Mouse (Mus musculus) left cerebral cortex, postnatal 4 days (tissue): ENCODE results near the gene Txndc11. TPM values are rescaled to one million over a fixed set of nuclear protein-coding genes. Genes with fewer than 3 reads are reported as not detected.
"Not testable (repeated sequence)": the region's sequence is repeated elsewhere in the genome, so short reads cannot be mapped to it uniquely, and the experiment has no call there.

Experiments
- DNase-seq: peaks from one replicate; pipeline ENCODE4 v3.0.0-alpha.2; 2022
- intact Hi-C: fragments of 180-260 bp; cut with DNase I; formaldehyde crosslinking; loops from one replicate; pipeline ENCODE4 v1.15.1; 2025
- total RNA-seq, 2 experiments: library from RNA; stranded (reverse); gene quantifications; 2 replicates each; pipeline ENCODE4 v1.2.3; 2021

Gene Txndc11
- total RNA-seq: 10 to 100 TPM; 39.4 to 39.7 TPM

GRCm38 (mm10) chr16:11134348-11135344, at the start of gene Txndc11:
TSS of gene Txndc11 (minus strand) at chr16:11134650.
- DNase-seq: peak; percentile 99
- intact Hi-C loops: no loop called here

DNA sequence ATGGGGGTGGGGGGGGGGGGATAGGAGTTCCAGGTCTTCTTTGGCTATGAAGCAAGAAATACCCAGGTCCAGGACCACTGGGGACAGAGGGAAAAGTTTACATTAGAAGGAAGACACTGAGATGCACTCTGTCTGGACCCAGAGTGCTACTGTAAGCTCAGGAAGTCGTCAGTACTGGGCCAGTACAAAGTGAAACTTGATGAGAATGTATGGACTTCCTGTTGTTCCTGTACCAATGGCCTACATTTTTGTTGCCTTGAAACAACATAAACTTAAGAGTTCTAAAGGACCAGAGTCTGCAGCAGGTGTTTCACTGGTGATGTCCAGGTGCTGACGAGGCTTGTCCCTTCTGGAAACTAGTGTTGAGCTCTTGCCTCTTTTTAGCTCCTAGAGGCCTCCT, 43.0 kb upstream of the Txndc11 start:
- DNase-seq: no peak
- intact Hi-C loops: no loop called here

DNA sequence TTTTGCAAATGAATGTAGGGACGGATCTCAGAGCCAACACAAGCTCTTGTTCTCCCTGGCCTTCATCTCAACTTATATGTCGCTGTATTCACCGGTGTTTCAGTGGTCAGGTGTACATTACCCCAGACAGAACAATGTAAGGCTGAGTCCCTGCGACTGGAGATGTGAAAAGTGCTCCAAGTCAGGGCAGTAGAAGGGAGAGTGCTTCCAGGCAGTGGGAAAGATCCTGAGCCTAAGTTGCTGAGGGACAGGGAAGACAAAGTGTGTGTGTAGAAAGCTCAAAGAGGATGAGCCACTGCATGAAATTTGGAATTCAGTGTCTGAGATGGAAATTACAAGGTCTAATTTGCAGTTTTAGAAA, 42.4 kb upstream of the Txndc11 start:
- DNase-seq: no peak
- intact Hi-C loops: no loop called here

GRCm38 (mm10) chr16:11176208-11176883, 41.9 kb upstream of the Txndc11 start, which contains the start of gene Zc3h7a:
TSS of gene Zc3h7a (minus strand) at chr16:11176393.
- intact Hi-C loops: no loop called here
- peak; percentile 88 for DNase-seq

DNA sequence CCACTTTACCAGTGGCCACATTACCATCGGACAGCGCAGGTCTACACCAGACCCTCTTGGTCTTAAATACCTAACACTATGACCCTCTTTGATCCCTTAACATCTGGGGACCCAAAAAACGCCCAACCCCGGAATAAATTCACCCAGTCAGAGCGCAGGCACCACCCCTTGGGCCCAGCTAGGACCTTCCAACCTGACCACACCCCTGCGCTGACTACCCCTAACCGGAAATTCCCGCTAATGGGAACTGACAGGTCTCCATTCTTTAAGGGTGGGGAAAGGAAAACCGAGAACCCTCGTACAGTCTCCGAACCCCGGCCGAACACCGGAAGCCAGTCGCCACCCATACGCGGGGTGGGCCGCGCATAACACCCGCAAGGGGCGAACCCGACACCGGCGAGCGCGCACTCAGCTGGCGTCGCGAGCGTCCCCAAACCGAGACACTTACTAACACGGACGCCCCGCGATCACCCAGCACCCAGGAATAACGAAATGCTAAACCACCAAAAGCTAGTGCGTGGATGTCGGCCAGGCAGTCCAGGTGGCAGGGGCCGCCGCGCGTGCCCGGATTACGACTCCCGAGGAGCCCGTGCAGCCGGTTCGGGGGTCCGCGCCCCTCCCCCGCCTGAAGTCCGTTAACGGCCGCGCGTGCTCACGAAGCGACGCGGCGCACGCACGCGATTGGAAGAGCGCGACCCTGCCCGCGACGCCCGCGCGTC, 41.2 kb upstream of the Txndc11 start:
- intact Hi-C loops: no loop called here
- peak; percentile 59 for DNase-seq

DNA sequence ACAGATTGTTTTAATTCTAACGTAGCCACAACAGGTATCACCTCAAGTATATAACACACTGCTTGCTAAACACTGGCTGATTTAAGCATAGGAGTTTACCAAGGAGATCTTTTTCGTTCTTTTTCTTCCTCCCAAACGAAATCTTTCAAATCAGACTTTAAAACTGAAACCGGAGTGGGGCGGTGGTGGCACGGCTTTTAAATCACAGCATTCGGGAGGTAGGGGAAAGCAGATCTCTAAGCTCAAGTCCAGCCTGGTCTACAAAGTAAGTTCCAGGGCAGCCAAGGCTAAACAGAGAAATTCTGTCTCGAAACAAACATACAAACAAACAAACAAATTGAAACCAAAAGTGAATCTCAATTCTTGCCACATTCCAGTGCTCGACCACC, 40.6 kb upstream of the Txndc11 start:
- no peak for DNase-seq
- intact Hi-C loops: no loop called here

DNA sequence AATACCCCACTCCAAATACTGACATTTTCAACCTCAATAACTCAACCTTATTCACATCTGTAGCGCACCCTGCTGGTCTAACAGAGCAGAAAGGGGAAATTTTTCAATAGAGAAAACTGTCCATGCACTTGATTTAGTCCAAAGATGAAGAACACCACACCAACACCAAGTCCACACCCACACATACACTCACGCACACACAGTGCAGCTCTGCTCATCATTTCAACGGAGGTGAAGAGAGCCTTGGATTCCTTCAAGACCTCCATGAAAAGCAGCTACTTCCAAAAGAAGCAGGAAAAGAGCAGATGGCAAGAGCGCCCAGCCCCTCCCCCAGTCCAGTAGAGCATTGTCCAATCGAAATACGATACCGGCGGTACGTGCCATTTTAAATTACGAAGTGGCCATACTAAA, 40.2 kb upstream of the Txndc11 start:
- peak; percentile 66 for DNase-seq
- intact Hi-C loops: loop anchor here (5.0 kb wide), 1 partner anchor 302 kb away; no protein-coding TSS in a partner anchor

DNA sequence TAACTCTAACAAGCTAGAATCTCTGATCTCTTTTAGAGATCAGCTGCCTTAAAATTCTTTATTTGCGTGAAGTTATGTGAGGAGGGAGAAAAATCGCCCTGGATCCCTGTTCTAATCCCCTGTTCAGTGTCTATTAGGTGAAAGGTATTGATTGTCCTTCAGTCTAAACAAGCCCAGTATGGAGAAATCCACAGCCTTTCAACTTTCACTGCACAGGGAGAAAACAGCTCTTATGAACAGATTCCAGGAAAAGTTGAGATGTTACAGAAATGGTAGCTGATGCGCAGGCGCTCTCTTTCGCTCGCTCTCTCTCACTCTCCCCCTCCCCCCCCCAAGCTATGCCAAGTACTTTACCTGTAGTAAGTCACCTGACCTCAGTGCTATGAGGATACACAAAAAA, 37.2 kb upstream of the Txndc11 start:
- intact Hi-C loops: loop anchor here (5.0 kb wide), 1 partner anchor 299 kb away; no protein-coding TSS in a partner anchor
- no peak for DNase-seq

GRCm38 (mm10) chr16:11166431-11166830, 32.0 kb upstream of the Txndc11 start:
- intact Hi-C loops: no loop called here
- no peak for DNase-seq

GRCm38 (mm10) chr16:11164695-11165255, 30.3 kb upstream of the Txndc11 start:
- intact Hi-C loops: no loop called here
- no peak for DNase-seq

DNA sequence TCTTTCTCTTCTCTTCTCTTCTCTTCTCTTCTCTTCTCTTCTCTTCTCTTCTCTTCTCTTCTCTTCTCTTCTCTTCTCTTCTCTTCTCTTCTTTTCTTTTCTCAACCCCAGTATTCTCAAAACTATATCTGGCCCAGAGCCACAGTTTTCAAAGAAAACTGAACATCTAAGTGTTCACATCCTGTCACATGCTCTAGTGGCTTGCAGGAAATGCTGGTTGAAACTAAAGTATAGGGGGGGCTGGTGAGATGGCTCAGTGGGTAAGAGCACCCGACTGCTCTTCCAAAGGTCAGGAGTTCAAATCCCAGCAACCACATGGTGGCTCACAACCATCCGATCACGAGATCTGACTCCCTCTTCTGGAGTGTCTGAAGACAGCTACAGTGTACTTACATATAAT, 23.3 kb upstream of the Txndc11 start:
- DNase-seq, intact Hi-C loops: not testable (repeated sequence)

DNA sequence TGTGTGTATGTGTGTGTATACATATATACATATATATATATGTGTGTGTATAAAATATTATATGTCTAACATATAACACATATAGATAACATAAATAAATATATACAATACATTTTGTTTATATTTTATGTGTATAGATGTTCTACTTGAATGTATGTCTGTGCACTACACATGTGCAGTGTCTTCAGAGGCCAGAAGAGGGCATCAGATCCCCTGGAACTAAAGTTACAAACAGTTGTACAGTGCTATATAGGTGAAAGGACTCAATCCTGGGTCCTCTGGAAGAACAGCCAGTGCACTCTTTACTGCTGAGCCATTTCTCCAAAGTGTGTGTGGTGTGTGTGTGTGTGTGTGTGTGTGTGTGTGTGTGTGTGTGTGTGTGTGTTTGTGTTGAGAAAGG, 20.1 kb upstream of the Txndc11 start:
- DNase-seq: no peak

DNA sequence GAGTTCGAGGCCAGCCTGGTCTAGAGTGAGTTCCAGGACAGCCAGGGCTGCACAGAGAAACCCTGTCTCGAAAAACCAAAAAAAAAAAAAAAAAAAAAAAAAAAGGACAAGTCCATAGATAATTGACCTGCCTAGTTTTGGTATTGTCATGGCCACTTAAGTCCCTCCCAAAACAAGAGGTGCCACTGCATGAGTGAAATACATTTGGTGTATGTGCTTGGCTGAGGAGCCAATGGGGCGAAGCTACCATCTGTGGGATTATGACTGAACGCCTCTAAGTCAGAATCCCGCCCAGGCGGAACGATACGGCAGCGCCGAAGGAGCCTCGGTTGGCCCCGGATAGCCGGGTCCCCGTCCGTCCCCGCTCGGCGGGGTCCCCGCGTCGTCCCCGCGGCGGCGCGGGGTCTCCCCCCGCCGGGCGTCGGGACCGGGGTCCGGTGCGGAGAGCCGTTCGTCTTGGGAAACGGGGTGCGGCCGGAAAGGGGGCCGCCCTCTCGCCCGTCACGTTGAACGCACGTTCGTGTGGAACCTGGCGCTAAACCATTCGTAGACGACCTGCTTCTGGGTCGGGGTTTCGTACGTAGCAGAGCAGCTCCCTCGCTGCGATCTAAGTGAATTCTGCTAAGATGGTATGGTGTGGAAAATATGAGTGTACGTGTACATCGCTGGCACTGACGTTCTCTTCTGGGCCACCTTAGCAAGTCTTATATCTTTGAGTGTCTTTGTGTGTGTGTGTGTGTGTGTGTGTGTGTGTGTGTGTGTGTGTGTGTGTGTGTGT, 9.4 kb upstream of the Txndc11 start:
- DNase-seq: peak; percentile 95
- intact Hi-C loops: loop anchor here (10.0 kb wide), 1 partner anchor 81 kb away; no protein-coding TSS in a partner anchor

More for the DNA sequence above, 20.1 kb upstream of the Txndc11 start:
- intact Hi-C loops: no loop called here

- intact Hi-C loops: no loop called here
- no peak for DNase-seq
Observed at GRCm38 (mm10) chr16:11133476-11134347, 738 bp downstream of the Txndc11 start.

- intact Hi-C loops: no loop called here
- DNase-seq: no peak
Observed at GRCm38 (mm10) chr16:11132839-11133238, 1.6 kb downstream of the Txndc11 start.

GRCm38 (mm10) chr16:11128301-11128700, 6.1 kb downstream of the Txndc11 start:
- intact Hi-C loops: no loop called here

DNA sequence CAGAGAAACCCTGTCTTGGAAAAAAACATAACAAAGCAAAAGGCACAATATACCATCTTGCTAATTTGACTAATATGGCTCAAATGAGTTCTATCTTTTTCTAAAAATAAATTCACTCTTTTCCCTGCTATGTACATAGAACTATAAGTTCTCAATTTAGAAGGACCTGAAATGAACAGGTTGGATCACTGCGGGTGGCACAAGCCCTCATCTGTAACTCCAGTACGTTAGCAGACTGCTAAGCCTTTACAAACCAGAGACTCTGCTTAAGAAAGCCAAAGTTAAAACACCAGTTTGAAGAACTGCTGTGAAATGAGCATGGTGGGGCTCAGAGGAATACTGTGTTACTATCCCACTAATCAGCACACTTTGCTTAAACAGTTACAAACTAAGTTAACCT, 9.1 kb downstream of the Txndc11 start:
- no peak for DNase-seq
- intact Hi-C loops: no loop called here

More at GRCm38 (mm10) chr16:11128301-11128700, 6.1 kb downstream of the Txndc11 start:
- DNase-seq: no peak

DNA sequence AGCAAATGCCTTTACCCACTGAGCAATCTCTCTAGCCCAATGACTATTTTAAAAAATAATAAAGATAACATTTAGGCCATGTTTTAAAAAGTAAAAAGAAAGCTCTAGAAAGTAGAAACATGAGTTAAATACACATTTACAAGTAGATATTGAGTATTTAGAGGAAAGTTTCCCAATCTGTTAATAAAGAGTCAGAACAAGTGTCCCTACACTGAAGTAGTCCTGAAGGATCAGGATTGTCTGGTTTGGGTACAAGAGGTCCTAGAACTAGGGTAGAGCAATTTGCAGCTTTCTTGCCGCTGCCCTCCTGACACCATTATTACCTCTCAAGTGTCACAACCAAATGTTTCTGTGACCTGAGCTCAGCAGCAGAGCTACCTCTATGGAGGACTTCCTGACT, 10.3 kb downstream of the Txndc11 start:
- no peak for DNase-seq

DNA sequence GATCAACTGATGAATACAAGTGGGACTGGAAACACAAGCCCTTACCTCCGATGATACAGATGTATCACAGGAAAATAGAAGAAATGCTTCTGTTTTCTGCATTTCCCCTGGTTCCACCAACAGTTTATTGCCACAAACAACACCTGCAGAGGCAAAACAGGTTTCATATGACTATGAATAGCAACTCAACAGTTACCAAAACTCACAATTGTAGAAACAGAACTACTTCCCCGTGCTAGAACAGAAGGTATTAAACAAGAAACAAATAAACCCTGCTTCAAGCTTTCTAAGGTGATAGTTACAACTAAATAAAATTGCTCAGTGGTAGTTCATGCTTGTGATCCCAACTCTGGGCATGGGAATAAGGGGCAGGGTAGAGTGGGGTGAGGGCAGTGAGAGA, 11.8 kb downstream of the Txndc11 start:
- intact Hi-C loops: no loop called here
- no peak for DNase-seq

More for the DNA sequence above, 10.3 kb downstream of the Txndc11 start:
- intact Hi-C loops: no loop called here
